Mouse (Mus musculus) forebrain, embryonic 10.5 days (tissue): Measurements from ENCODE around the gene Palm3. TPM values are rescaled to one million over a fixed set of nuclear protein-coding genes. Genes with fewer than 3 reads are reported as not detected.
"Not testable (repeated sequence)": the region's sequence is repeated elsewhere in the genome, so short reads cannot be mapped to it uniquely, and the experiment has no call there.

Experiments used
- DNase-seq: peaks from one replicate; pipeline ENCODE4 v3.0.0-alpha.2; 2017; ENCODE audit warnings: low spot score; ENCODE audit errors: extremely low spot score
- H3K27ac ChIP-seq: fragments of 300-500 bp; sonication (generic); 2 replicates; pipeline ENCODE4 v1.5.1; 2016; ENCODE audit warnings: mild to moderate bottlenecking
- H3K27me3 ChIP-seq: fragments of 300-500 bp; sonication (generic); 2 replicates; pipeline ENCODE4 v1.6.1; 2016; ENCODE audit warnings: mild to moderate bottlenecking; ENCODE audit not compliant: poor library complexity, severe bottlenecking
- H3K36me3 ChIP-seq: fragments of 300-500 bp; sonication (generic); replicated peaks from 2 replicates; pipeline ENCODE4 v1.6.1; 2016; ENCODE audit warnings: mild to moderate bottlenecking, moderate library complexity
- H3K4me1 ChIP-seq: fragments of 300-500 bp; sonication (generic); 2 replicates; pipeline ENCODE4 v1.6.1; 2016
- H3K4me3 ChIP-seq: fragments of 300-500 bp; sonication (generic); 2 replicates; pipeline ENCODE4 v1.5.1; 2016; ENCODE audit warnings: mild to moderate bottlenecking, moderate library complexity
- H3K9me3 ChIP-seq: fragments of 300-500 bp; sonication (generic); 2 replicates; pipeline ENCODE4 v1.6.1; 2016; ENCODE audit warnings: mild to moderate bottlenecking, moderate library complexity
- WGBS: fragments of 180-500 bp; shearing (Covaris S2); methylation state at CpG from one replicate; pipeline ENCODE4 v1.1.7; 2016; 5-methylcytosine and 5-hydroxymethylcytosine counted together
- polyA plus RNA-seq: library from polyadenylated mRNA; unstranded; fragments of >200 nt; fragmentation: Nextera tagmentation; extraction: Ambion mirVana; gene quantifications from 2 replicates; pipeline ENCODE4 v1.2.1, GENCODE M21; 2016

Palm3 gene
- polyA plus RNA-seq, 1 experiment from 2014 or later: 7.8 TPM

- Histone ChIP-seq H3K4me1 (peaks cover 65% of the 10 kb centered on the region), H3K27ac (no peak within 1 kb of the TSS; the same call in 1 of the 2 replicates), H3K4me3 (peak within 1 kb of the TSS; percentile 39), H3K36me3 (peaks cover 44% of the 10 kb centered on the region), H3K9me3 (no peaks in the 10 kb centered on the region), H3K27me3 (peaks cover 54% of the 10 kb centered on the region)
- DNase-seq: no peak
- 15% methylated on average over 61 of the region's 61 CpGs for WGBS
These were observed 19.8 kb upstream of the Palm3 start, which contains the start of gene 1700067K01Rik for GRCm38 (mm10) chr8:84001281-84002000. Gene 1700067K01Rik, plus strand, starts transcription at chr8:84001502.

- Histone ChIP-seq H3K4me3 (no peak overlapping the region; the same call in 1 of the 2 replicates), H3K27me3 (peaks cover 54% of the 10 kb centered on the region), H3K4me1 (peaks cover 61% of the 10 kb centered on the region), H3K9me3 (no peaks in the 10 kb centered on the region), H3K27ac (no peak overlapping the region), H3K36me3 (peaks cover 44% of the 10 kb centered on the region)
- DNase-seq: no peak
- WGBS: 61% methylated on average over 12 of the region's 12 CpGs
These were observed 18.2 kb upstream of the Palm3 start for GRCm38 (mm10) chr8:84002957-84003611.

GRCm38 (mm10) chr8:84003612-84004246, 17.5 kb upstream of the Palm3 start:
- WGBS: 82% methylated on average over 6 of the region's 6 CpGs
- H3K27ac ChIP-seq: no peak overlapping the region
- H3K4me1 ChIP-seq: peaks cover 56% of the 10 kb centered on the region
- H3K27me3 ChIP-seq: peaks cover 54% of the 10 kb centered on the region
- no peak for DNase-seq
- no peaks in the 10 kb centered on the region for H3K9me3 ChIP-seq
- peaks cover 44% of the 10 kb centered on the region for H3K36me3 ChIP-seq
- H3K4me3 ChIP-seq: peak overlapping the region; percentile 64

- no peaks in the 10 kb centered on the region for H3K9me3 ChIP-seq
- peaks cover 48% of the 10 kb centered on the region for H3K4me1 ChIP-seq
- peaks cover 47% of the 10 kb centered on the region for H3K27me3 ChIP-seq
- WGBS: 1% methylated on average over 30 of the region's 30 CpGs
- peak overlapping the region; percentile 64 for H3K4me3 ChIP-seq
- peak; percentile 89 for DNase-seq
- peak overlapping the region; percentile 84 for H3K27ac ChIP-seq
- H3K36me3 ChIP-seq: peaks cover 35% of the 10 kb centered on the region
These were observed 16.6 kb upstream of the Palm3 start for GRCm38 (mm10) chr8:84004533-84005201.

- 92% methylated on average over 7 of the region's 7 CpGs for WGBS
- DNase-seq, H3K9me3 ChIP-seq, H3K27ac ChIP-seq, H3K4me3 ChIP-seq: not testable (repeated sequence)
- Histone ChIP-seq H3K4me1 (peaks cover 50% of the 10 kb centered on the region), H3K36me3 (peaks cover 26% of the 10 kb centered on the region), H3K27me3 (peaks cover 47% of the 10 kb centered on the region)
These were observed 15.8 kb upstream of the Palm3 start for GRCm38 (mm10) chr8:84005502-84005901.

GRCm38 (mm10) chr8:84008362-84008761, 12.9 kb upstream of the Palm3 start:
- Histone ChIP-seq H3K27me3 (peaks cover 47% of the 10 kb centered on the region), H3K27ac (no peak overlapping the region), H3K4me1 (peaks cover 54% of the 10 kb centered on the region), H3K4me3 (no peak overlapping the region), H3K36me3 (no peaks in the 10 kb centered on the region), H3K9me3 (no peaks in the 10 kb centered on the region)
- WGBS: 29% methylated on average over 7 of the region's 7 CpGs
- no peak for DNase-seq

- peaks cover 54% of the 10 kb centered on the region for H3K27me3 ChIP-seq
- H3K4me3 ChIP-seq: peak overlapping the region; percentile 58; the same call in 1 of the 2 replicates
- peaks cover 41% of the 10 kb centered on the region for H3K4me1 ChIP-seq
- 2% methylated on average over 11 of the region's 11 CpGs for WGBS
- H3K36me3 ChIP-seq: no peaks in the 10 kb centered on the region
- H3K9me3 ChIP-seq: no peaks in the 10 kb centered on the region
- H3K27ac ChIP-seq: no peak overlapping the region
- DNase-seq: peak; percentile 86
These were observed 11.4 kb upstream of the Palm3 start for GRCm38 (mm10) chr8:84009876-84010275.

- no peaks in the 10 kb centered on the region for H3K36me3 ChIP-seq
- peaks cover 55% of the 10 kb centered on the region for H3K27me3 ChIP-seq
- H3K4me3 ChIP-seq: peak overlapping the region; percentile 58
- peaks cover 36% of the 10 kb centered on the region for H3K4me1 ChIP-seq
- H3K27ac ChIP-seq: peak overlapping the region; percentile 62
- no peaks in the 10 kb centered on the region for H3K9me3 ChIP-seq
- 2% methylated on average over 83 of the region's 83 CpGs for WGBS
- DNase-seq: peak; percentile 78
These were observed 10.4 kb upstream of the Palm3 start for GRCm38 (mm10) chr8:84010625-84011611.

- Histone ChIP-seq H3K27ac (peak within 1 kb of the TSS; percentile 62), H3K4me3 (peak within 1 kb of the TSS; percentile 58), H3K4me1 (peaks cover 36% of the 10 kb centered on the region), H3K9me3 (no peaks in the 10 kb centered on the region), H3K36me3 (no peaks in the 10 kb centered on the region), H3K27me3 (peaks cover 55% of the 10 kb centered on the region)
- WGBS: under 1% methylated on average over 45 of the region's 45 CpGs
- DNase-seq: peak; percentile 54
These were observed 9.4 kb upstream of the Palm3 start, which contains the start of gene 2210011C24Rik for GRCm38 (mm10) chr8:84011705-84012498. Gene 2210011C24Rik, minus strand, starts transcription at chr8:84012171.

- 0 out of 2 replicates have a peak overlapping the region, but pooled peaks have one; percentile 26 for H3K27ac ChIP-seq
- H3K4me1 ChIP-seq: peaks cover 36% of the 10 kb centered on the region
- peak; percentile 50 for DNase-seq
- H3K36me3 ChIP-seq: no peaks in the 10 kb centered on the region
- H3K4me3 ChIP-seq: peak overlapping the region; percentile 58
- H3K27me3 ChIP-seq: peaks cover 55% of the 10 kb centered on the region
- 2% methylated on average over 35 of the region's 35 CpGs for WGBS
- no peaks in the 10 kb centered on the region for H3K9me3 ChIP-seq
These were observed 8.6 kb upstream of the Palm3 start for GRCm38 (mm10) chr8:84012499-84013165.
